Mouse (Mus musculus) CD8-positive naive resting alpha-beta T cell, adult 57 days (primary cell): ENCODE results near the gene 2010109A12Rik. TPM values are rescaled to one million over a fixed set of nuclear protein-coding genes. Genes with fewer than 3 reads are reported as not detected.

Source experiments
- total RNA-seq: library from RNA; stranded (reverse); gene quantifications from one replicate; pipeline ENCODE4 v1.2.4, GENCODE M21; 2023

Gene 2010109A12Rik
- 4.7 TPM for total RNA-seq

GRCm38 (mm10) chr5:93206109-93207005 lies at the start of gene 2010109A12Rik, which contains the start of gene Ccni:
Gene 2010109A12Rik (plus strand): TSS chr5:93206518.
Gene Ccni (minus strand): TSS chr5:93206495.

Other genes with a start within 250 kb of the 2010109A12Rik start
- not detected for gene Sowahb, start 161.5 kb upstream of the 2010109A12Rik start, total RNA-seq
- 62.6 TPM for gene Sept11, start 113.1 kb upstream of the 2010109A12Rik start, total RNA-seq
- gene Ccni, start within 50 bp of the 2010109A12Rik start, total RNA-seq, result 174 TPM
- gene Ccng2, start 60.7 kb downstream of the 2010109A12Rik start, total RNA-seq, result 67.8 TPM